Mouse (Mus musculus) spleen, adult 2 months (tissue): ENCODE data around the gene Ada. TPM values are rescaled to one million over a fixed set of nuclear protein-coding genes. Genes with fewer than 3 reads are reported as not detected.

Experiments used
- DNase-seq, 2 experiments: peaks; one replicate each; pipeline versions ENCODE4 v3.0.0 to v3.0.0-alpha.2; 2012 to 2021; ENCODE audit warnings: low spot score in 2 of 2, low read depth in 1 of 2
- H3K27ac ChIP-seq: fragments of 200-500 bp; 2 replicates; pipeline ENCODE4 v1.5.1; 2012; ENCODE audit warnings: low read length, inconsistent platforms; ENCODE audit not compliant: insufficient read depth
- H3K27me3 ChIP-seq: fragments of 200-500 bp; 2 replicates; pipeline ENCODE4 v1.6.1; 2012; ENCODE audit warnings: mild to moderate bottlenecking, moderate library complexity, low read length, inconsistent platforms; ENCODE audit not compliant: control insufficient read depth, insufficient read depth
- H3K36me3 ChIP-seq: fragments of 200-500 bp; 2 replicates; pipeline ENCODE4 v1.6.1; 2012; ENCODE audit warnings: mild to moderate bottlenecking, low read length, inconsistent platforms; ENCODE audit not compliant: control insufficient read depth, insufficient read depth
- H3K4me1 ChIP-seq: fragments of 200-500 bp; 2 replicates; pipeline ENCODE4 v1.6.1; 2011; ENCODE audit warnings: inconsistent platforms; ENCODE audit not compliant: control insufficient read depth, insufficient read depth, insufficient read length
- H3K4me3 ChIP-seq: fragments of 200-500 bp; 2 replicates; pipeline ENCODE4 v1.5.1; 2011; ENCODE audit warnings: mild to moderate bottlenecking, inconsistent platforms; ENCODE audit not compliant: insufficient read depth, insufficient read length; ENCODE audit errors: extremely low read depth
- CTCF ChIP-seq: fragments of 200-500 bp; IDR thresholded peaks from 2 replicates; pipeline ENCODE4 v1.5.1; 2011; ENCODE audit warnings: mild to moderate bottlenecking, inconsistent platforms; ENCODE audit not compliant: insufficient read depth, insufficient read length, insufficient replicate concordance; ENCODE audit errors: extremely low read depth
- POLR2A ChIP-seq: fragments of 200-500 bp; IDR thresholded peaks from 2 replicates; pipeline ENCODE4 v1.6.1; 2011; ENCODE audit warnings: low read depth, low read length, inconsistent platforms
- WGBS: fragments of 180-500 bp; shearing (Covaris S2); methylation state at CpG from one replicate; pipeline ENCODE4 v1.1.7; 2018; 5-methylcytosine and 5-hydroxymethylcytosine counted together
- polyA plus RNA-seq: library from polyadenylated mRNA; depleted of rRNA; stranded (reverse); fragments of >200 nt; gene quantifications from 2 replicates; pipeline ENCODE4 v1.2.3, GENCODE M21; 2012

Ada gene
- polyA plus RNA-seq, 1 experiment: 4.3 TPM

- Histone ChIP-seq H3K36me3 (no peaks in the 10 kb centered on the region), H3K4me3 (no peak overlapping the region), H3K27ac (peak overlapping the region; percentile 44; the same call in 1 of the 2 replicates), H3K27me3 (no peaks in the 10 kb centered on the region), H3K4me1 (peaks cover 30% of the 10 kb centered on the region)
- TF ChIP-seq CTCF (no peak), POLR2A (no peak)
- DNase-seq: no peak
- 32% methylated on average over 5 of the region's 5 CpGs for WGBS
These were observed 39.4 kb downstream of the Ada start for GRCm38 (mm10) chr2:163710606-163711159.

GRCm38 (mm10) chr2:163710000-163710399, 40.0 kb downstream of the Ada start:
- no peak for DNase-seq
- no peak for TF ChIP-seq POLR2A
- TF ChIP-seq CTCF: no peak
- peak overlapping the region; percentile 29 for H3K27ac ChIP-seq
- H3K4me3 ChIP-seq: no peak overlapping the region
- 46% methylated on average over 9 of the region's 9 CpGs for WGBS
- no peaks in the 10 kb centered on the region for H3K27me3 ChIP-seq
- H3K36me3 ChIP-seq: peaks cover 1% of the 10 kb centered on the region; the same call in 1 of the 2 replicates
- H3K4me1 ChIP-seq: peaks cover 27% of the 10 kb centered on the region

GRCm38 (mm10) chr2:163708763-163709250, 41.2 kb downstream of the Ada start:
- Histone ChIP-seq H3K36me3 (peaks cover 1% of the 10 kb centered on the region; the same call in 1 of the 2 replicates), H3K4me1 (peaks cover 34% of the 10 kb centered on the region), H3K4me3 (no peak overlapping the region), H3K27me3 (no peaks in the 10 kb centered on the region), H3K27ac (no peak overlapping the region)
- TF ChIP-seq CTCF: no peak
- no peak for TF ChIP-seq POLR2A
- no peak for DNase-seq
- 90% methylated on average over 6 of the region's 6 CpGs for WGBS

GRCm38 (mm10) chr2:163708321-163708720, 41.7 kb downstream of the Ada start:
- H3K27ac ChIP-seq: no peak overlapping the region
- no peak for DNase-seq
- no peaks in the 10 kb centered on the region for H3K27me3 ChIP-seq
- TF ChIP-seq CTCF: no peak
- TF ChIP-seq POLR2A: no peak
- peaks cover 1% of the 10 kb centered on the region; the same call in 1 of the 2 replicates for H3K36me3 ChIP-seq
- 61% methylated on average over 5 of the region's 5 CpGs for WGBS
- peaks cover 32% of the 10 kb centered on the region for H3K4me1 ChIP-seq
- H3K4me3 ChIP-seq: no peak overlapping the region

GRCm38 (mm10) chr2:163703599-163704260, 46.3 kb downstream of the Ada start:
- WGBS: 72% methylated on average over 5 of the region's 5 CpGs

GRCm38 (mm10) chr2:163702921-163703320, 47.1 kb downstream of the Ada start:
- peak overlapping the region; percentile 84 for H3K27ac ChIP-seq
- H3K4me1 ChIP-seq: peaks cover 29% of the 10 kb centered on the region
- WGBS: 29% methylated on average over 5 of the region's 5 CpGs

More at GRCm38 (mm10) chr2:163703599-163704260, 46.3 kb downstream of the Ada start:
- no peaks in the 10 kb centered on the region for H3K27me3 ChIP-seq
- DNase-seq: no peak
- peak overlapping the region; percentile 84 for H3K27ac ChIP-seq
- peaks cover 23% of the 10 kb centered on the region for H3K4me1 ChIP-seq
- TF ChIP-seq POLR2A (no peak), CTCF (no peak)
- peaks cover 1% of the 10 kb centered on the region; the same call in 1 of the 2 replicates for H3K36me3 ChIP-seq
- no peak overlapping the region for H3K4me3 ChIP-seq

GRCm38 (mm10) chr2:163702431-163702830, 47.6 kb downstream of the Ada start:
- DNase-seq: peak in 1 of 2 experiments; percentile 42
- WGBS: 23% methylated on average over 7 of the region's 7 CpGs
- H3K4me1 ChIP-seq: peaks cover 32% of the 10 kb centered on the region
- TF ChIP-seq POLR2A: no peak
- no peak for TF ChIP-seq CTCF
- H3K36me3 ChIP-seq: peaks cover 1% of the 10 kb centered on the region; the same call in 1 of the 2 replicates
- H3K27me3 ChIP-seq: no peaks in the 10 kb centered on the region
- peak overlapping the region; percentile 84 for H3K27ac ChIP-seq
- H3K4me3 ChIP-seq: no peak overlapping the region

More at GRCm38 (mm10) chr2:163702921-163703320, 47.1 kb downstream of the Ada start:
- TF ChIP-seq CTCF: no peak
- no peak for TF ChIP-seq POLR2A
- Histone ChIP-seq H3K4me3 (no peak overlapping the region), H3K36me3 (peaks cover 1% of the 10 kb centered on the region; the same call in 1 of the 2 replicates), H3K27me3 (no peaks in the 10 kb centered on the region)
- peak in 1 of 2 experiments; percentile 35 for DNase-seq
